Mouse (Mus musculus) embryonic fibroblast, embryonic 13.5 days (primary cell): ENCODE measurements around the gene Gps1. TPM values are rescaled to one million over a fixed set of nuclear protein-coding genes. Genes with fewer than 3 reads are reported as not detected.

Experiments
- H3K27ac ChIP-seq: 2 replicates; pipeline ENCODE4 v1.5.1; 2012; ENCODE audit warnings: low read length, control low read depth, inconsistent platforms; ENCODE audit not compliant: insufficient read depth
- H3K4me1 ChIP-seq: 2 replicates; pipeline ENCODE4 v1.6.1; 2011; ENCODE audit warnings: low read length; ENCODE audit not compliant: control insufficient read depth, insufficient read depth
- H3K4me3 ChIP-seq: 2 replicates; pipeline ENCODE4 v1.5.1; 2011; ENCODE audit warnings: mild to moderate bottlenecking, control low read depth, low read length; ENCODE audit not compliant: insufficient read depth
- CTCF ChIP-seq: IDR thresholded peaks from 2 replicates; pipeline ENCODE4 v1.5.1; 2011; ENCODE audit warnings: mild to moderate bottlenecking, control low read depth, low read length, moderate library complexity, borderline replicate concordance; ENCODE audit not compliant: insufficient read depth
- POLR2A ChIP-seq: IDR thresholded peaks from 2 replicates; pipeline ENCODE4 v1.6.1; 2011; ENCODE audit warnings: low read depth, mild to moderate bottlenecking, control low read depth, low read length, moderate library complexity
- polyA plus RNA-seq: library from polyadenylated mRNA; stranded (reverse); fragments of >200 nt; gene quantifications from 2 replicates; pipeline ENCODE4 v1.2.4, GENCODE M21; 2011; ENCODE audit warnings: low read depth; ENCODE audit not compliant: missing spikeins, insufficient read length

The Gps1 gene
- polyA plus RNA-seq, 1 experiment, result 103 TPM

DNA sequence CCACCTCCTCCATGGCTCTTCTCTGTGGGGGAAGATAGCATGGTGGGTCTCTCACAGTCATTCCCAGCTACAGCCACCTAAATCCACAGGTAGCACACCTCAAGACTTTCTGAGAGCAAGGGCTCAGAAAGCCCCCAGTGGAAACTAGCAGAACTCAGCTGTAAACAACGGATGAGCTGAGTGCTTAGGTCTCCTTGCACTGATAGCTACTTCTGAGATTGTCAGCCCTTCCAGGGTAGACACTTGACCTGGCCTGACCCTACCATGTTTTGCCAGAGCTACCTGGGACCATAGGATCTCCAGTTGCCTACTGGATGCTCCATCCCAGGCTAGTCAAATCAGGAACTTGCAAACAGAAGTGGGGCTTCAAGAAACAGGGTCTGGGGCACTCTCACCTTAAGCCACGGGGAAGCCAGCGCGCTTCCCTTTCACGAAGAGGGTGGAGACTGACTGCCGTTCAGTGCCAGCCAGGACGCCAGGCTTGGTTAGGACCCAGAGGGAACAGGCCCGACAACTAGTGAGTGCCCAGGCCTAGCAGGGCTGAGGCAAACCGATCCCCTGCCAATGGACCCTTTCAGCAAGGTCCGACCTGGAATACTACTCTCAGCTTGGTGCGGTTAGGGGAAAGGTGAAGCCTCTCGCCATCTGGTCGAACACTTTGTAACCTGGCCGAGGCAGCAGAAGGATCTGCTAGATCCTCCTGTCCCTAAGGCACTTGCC lies 38.9 kb downstream of the Gps1 start:
- Histone ChIP-seq H3K4me1 (peaks cover 4% of the 10 kb centered on the region; the same call in 1 of the 2 replicates), H3K4me3 (peak overlapping the region; percentile 93), H3K27ac (peak overlapping the region; percentile 72)
- no peak for TF ChIP-seq CTCF
- 0 out of 2 replicates have a peak, but pooled peaks have one; percentile 6 for TF ChIP-seq POLR2A

DNA sequence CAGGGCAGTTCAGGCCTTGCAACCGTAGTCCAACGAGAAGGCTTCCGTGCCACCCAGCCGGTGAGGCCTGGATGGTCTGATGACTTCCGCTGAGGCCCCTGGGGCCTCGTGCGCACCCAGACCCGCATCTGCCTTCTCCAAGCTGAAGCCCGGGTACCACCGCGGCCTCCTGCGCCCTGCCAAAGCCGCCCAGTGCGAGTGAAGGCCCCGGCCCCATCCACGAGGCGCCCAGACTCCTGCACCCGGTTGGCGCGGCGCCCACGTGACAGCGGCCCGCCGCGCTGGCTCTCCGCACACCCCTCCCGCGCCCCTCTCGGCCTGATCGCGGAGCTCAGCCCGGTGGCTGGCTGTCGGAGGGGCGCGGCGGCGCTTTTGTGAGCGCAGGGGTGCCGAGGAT lies 39.5 kb downstream of the Gps1 start:
- H3K4me1 ChIP-seq, result peaks cover 4% of the 10 kb centered on the region; the same call in 1 of the 2 replicates
- peak overlapping the region; percentile 72 for H3K27ac ChIP-seq
- H3K4me3 ChIP-seq, result peak overlapping the region; percentile 93
- TF ChIP-seq POLR2A (no peak), CTCF (no peak)

DNA sequence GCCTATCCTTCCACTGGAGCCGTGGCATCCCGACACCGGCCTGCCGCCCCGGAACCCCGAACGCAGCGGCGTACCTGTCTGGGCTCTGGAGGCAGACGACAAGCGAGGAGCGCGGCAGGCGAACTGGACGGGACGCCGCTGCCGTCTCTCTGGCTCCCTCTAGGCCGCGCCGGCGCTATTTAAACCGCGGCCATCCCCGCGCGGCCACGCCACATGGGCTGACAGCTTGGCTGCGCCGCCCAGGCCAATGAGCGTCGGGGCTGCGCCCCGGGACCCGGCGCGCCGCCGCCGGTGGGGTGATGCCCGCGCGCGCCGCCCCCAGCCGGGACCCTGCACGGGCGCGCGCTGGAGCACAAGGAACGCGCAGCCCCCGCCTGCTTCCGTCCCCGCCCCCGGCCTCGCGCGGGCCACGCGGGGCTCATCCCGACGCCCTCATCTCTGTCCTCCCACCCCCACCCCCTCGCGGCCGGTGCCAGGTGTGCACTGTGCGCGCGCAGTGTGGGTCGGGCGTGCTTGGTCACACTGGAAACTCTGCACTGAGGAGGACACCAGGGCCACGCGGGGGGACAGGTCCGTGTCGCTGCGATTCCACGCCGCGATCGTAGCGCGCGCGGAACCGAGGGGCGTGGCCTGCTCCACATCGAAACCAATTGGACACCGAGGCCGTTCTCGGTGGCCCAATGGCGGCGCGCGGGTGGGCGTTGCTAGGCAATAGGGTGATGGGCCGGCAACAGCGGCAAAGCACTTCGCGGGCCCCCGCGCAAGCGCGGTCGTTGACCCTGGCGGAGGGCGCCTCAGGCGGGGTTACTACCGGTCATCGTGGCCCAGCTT lies 40.1 kb downstream of the Gps1 start, which contains the start of gene Fasn:
TSS of gene Fasn (minus strand) at position 592 of the 831 bp plus-strand sequence.
- TF ChIP-seq POLR2A, result peak; percentile 100
- TF ChIP-seq CTCF, result peak; percentile 52; the same call in 1 of the 2 replicates
- peak within 1 kb of the TSS; percentile 72 for H3K27ac ChIP-seq
- H3K4me3 ChIP-seq, result peak within 1 kb of the TSS; percentile 93
- H3K4me1 ChIP-seq, result peaks cover 4% of the 10 kb centered on the region; the same call in 1 of the 2 replicates

DNA sequence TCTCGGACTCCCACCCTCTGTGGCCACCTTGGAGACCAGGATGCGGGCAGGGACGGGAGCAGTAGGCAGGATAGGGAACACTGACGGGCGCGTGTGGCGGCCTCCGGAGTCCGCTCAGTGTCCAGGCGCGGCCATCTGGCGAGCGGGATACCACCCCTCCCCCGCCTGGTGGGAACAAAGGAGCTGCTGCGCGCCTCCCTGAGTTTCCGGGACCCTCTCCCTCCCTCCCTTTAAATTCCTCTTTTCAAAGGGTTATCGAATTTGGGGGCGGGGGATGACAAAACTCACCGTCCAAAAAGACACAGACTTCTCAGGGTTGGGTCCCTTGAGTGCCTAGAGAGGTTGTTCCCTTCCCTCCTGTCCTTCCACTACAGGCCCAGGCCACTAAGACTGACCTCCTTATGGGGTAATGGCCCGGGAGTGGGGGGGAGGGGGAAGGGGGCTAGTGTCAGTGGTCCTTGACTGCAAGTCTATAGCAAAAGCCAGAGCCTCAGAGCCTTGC lies 40.8 kb downstream of the Gps1 start:
- Histone ChIP-seq H3K4me1 (peaks cover 4% of the 10 kb centered on the region; the same call in 1 of the 2 replicates), H3K27ac (peak overlapping the region; percentile 60)

DNA sequence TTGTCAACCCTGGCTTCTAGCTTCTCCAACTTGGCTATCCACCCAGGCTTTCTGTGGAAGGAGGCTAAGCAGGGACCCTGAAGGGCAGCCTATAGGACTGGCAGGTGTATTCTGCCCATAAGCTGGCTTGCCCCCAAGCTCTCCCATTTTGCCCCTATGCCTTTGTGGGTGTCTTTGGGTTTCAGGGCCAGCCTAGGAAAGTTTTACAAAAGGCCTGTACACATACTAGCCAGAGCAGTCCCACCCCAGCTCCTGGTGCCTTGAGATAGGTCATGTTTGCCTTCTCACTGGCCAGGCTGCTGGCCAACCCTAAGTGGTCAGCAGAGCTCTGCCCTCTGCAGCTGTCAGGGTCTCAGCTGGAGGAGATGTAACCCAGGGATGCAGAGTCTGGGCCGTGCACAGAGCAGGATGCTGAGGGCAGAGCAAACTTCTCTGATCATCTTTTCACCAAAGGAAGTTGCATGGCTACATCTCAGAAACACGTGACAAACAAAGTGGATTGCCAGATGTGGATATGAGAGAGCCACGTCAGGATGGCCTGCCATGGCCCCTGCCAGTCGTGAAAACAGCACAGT lies 41.3 kb downstream of the Gps1 start:
- TF ChIP-seq POLR2A (peak; percentile 26; the same call in 1 of the 2 replicates), CTCF (no peak)
- Histone ChIP-seq H3K4me3 (no peak overlapping the region), H3K27ac (no peak overlapping the region), H3K4me1 (peaks cover 4% of the 10 kb centered on the region; the same call in 1 of the 2 replicates)

More for the DNA sequence above, 40.8 kb downstream of the Gps1 start:
- H3K4me3 ChIP-seq, result peak overlapping the region; percentile 57
- TF ChIP-seq CTCF (no peak), POLR2A (no peak; the same call in 1 of the 2 replicates)

DNA sequence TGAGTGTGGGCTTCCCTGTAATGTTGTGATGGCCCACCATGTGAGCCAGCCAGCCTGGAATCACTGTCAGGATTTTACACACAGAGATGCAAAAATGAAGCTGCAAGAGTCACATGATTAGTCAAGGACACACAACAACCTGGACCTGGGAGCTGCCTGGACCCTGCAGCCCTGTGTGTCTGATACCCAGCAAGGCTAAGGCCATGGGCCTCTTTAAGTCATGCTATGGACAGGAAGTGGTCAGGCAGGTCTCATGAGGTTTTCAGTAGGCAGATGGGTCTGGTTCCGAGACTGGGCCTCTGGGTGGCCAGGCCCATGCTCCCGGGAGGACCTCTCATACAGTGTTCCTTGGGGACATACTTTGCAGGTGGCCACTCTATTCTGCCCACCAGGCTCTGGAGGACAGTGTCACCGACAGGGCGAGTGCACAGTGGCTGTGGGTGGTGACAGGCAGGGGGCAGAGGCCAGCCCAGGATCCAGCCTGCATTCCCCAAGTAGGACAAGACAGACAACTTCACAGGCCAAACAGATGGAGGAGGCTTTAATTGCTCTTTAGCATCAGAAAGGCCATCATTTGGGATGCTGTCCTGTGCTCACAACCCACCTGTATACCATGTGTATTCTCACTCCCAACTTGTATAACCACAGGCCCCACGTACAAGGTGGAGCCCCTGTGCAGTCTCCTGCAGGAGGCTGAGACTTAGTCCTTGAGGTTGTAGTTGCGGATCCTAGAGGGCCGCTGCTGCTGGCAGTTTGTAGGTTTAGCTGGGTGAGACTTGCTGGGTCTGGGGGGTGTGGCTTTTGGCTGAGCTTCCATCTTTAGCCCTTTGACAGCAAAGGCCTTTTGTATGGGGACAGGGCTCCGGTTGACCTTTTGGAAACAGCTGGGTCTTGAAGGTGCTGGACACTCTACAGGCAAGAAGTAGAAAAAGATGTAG lies 42.2 kb downstream of the Gps1 start:
- no peak for TF ChIP-seq POLR2A
- TF ChIP-seq CTCF, result no peak
- H3K4me3 ChIP-seq, result no peak overlapping the region
- peaks cover 4% of the 10 kb centered on the region; the same call in 1 of the 2 replicates for H3K4me1 ChIP-seq
- no peak overlapping the region for H3K27ac ChIP-seq

DNA sequence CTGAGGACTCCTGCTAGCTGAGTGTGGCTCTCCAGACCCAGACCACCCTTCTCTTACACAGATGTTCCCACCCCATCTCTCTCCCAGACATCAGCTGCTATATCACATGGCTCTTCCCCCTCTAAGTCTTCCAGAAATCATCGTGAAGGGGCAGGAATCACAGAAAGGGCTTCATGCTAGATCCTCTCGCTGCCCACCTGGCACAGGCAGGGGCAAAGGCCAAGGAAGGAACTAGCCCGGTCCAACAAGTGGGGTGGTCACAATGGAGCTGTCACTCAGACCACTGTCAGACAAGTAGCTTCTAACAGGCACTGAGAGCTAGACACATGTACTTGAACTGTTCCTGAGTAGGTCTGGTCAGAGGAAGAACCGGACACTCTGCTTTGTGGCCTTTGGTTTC lies 44.3 kb downstream of the Gps1 start:
- Histone ChIP-seq H3K27ac (no peak overlapping the region), H3K4me1 (peaks cover 4% of the 10 kb centered on the region; the same call in 1 of the 2 replicates), H3K4me3 (no peak overlapping the region)
- no peak for TF ChIP-seq CTCF
- TF ChIP-seq POLR2A, result no peak

DNA sequence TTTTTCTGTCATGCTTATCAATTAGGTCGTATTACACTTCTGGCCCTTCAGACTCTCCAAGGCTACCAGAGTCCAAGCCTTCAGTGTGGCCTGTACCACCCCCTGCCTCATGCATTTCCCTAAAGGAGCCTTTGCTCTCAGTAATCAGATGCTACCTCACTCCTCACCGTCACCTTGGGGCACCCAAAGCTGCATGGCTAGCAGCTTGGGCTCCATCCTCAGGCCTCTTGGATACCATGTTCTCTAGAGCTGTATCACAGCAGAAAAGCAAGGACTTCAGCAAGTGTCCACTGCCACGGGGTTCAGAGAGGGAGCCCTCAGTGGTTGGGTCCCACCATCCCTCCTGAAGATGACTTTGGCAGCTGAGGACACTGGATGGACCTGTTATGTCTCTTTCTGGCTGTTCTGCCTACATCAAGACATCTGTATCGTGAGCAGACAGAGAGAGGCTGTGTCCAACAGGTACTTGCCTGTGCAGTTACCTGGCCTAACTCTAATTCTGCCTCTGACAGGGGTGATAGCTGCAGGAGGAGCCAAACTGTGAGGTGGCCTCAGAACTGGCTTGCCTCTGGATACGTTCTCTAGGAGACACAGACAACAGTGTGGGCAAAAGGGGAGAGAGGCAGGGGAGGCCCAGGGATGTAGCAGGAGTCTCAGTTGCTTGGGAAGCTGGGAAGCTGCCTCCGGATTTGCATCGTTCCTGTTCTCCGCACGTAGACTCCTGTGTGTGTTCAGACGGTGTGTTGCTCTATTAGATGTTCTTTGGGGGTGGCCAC lies 45.9 kb downstream of the Gps1 start:
- Histone ChIP-seq H3K4me1 (peaks cover 4% of the 10 kb centered on the region; the same call in 1 of the 2 replicates), H3K4me3 (no peak overlapping the region), H3K27ac (no peak overlapping the region)
- no peak for TF ChIP-seq CTCF
- TF ChIP-seq POLR2A, result no peak
